Mouse (Mus musculus): ENCODE data around the gene Slc25a45.
A peak's percentile ranks its signal among the peaks of the same experiment; 100 is the strongest.

Gene Slc25a45

DNA sequence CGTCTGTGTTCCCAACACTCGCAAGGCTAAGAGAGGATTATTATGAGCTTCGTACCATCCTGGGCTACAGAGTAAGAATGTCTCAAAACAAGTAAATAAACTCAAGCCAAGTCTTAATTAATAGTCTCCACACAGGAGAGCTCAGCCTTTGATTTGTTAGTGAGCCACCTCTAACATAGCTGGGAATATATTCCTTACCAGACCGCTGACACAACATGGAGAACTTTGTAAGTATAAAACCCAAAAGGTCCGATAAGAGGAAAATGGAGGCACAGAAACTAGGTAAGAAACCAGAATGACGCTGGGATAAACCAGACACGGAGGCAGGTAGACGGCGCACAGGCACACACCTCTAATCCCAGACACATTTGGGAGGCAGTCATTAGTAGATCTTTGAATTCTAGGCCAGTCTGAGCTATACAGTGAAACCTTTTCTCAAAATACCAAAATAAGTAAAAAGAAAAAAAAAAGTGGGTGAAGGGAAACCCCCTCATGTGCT, 36.7 kb upstream of the Slc25a45 start:
- DNase-seq (ENCODE audit: low spot score) = no peak

GRCm38 (mm10) chr19:5841389-5841946, 36.1 kb upstream of the Slc25a45 start:
- DNase-seq (ENCODE audit: low spot score) = no peak

GRCm38 (mm10) chr19:5841999-5842784, 35.4 kb upstream of the Slc25a45 start:
- no peak for DNase-seq (ENCODE audit: low spot score)

- no peak for DNase-seq (ENCODE audit: low spot score)
Measured at GRCm38 (mm10) chr19:5842785-5843730, 34.5 kb upstream of the Slc25a45 start.

GRCm38 (mm10) chr19:5843781-5844691, 33.6 kb upstream of the Slc25a45 start:
- DNase-seq (ENCODE audit: low spot score) = no peak

DNA sequence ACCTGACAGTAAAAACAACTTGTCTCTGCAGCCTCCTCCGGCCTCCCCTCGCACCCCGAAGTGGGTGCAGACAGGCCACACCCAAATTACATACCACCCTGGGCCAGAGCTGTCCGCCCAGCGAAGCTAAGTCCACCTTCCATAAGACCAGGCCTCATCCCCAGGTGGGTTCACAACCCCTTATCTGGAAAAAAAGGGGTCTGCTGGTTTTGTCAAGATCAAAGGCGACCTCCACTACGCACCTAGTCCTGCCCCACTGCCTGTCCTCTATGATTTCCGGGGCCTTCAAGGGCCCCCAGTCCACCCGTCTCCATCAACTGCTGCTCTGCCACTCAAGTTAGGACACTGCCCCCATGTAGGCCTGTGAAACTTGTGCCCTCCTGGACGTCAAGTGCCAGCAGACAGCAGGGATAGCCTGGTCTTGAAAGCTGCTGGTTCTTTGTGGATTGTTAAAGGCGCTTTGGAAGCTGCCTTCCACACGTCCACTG, 32.7 kb upstream of the Slc25a45 start:
- DNase-seq (ENCODE audit: low spot score) = no peak

GRCm38 (mm10) chr19:5845319-5846135, 32.1 kb upstream of the Slc25a45 start:
- peak; percentile 83 for DNase-seq (ENCODE audit: low spot score)

DNA sequence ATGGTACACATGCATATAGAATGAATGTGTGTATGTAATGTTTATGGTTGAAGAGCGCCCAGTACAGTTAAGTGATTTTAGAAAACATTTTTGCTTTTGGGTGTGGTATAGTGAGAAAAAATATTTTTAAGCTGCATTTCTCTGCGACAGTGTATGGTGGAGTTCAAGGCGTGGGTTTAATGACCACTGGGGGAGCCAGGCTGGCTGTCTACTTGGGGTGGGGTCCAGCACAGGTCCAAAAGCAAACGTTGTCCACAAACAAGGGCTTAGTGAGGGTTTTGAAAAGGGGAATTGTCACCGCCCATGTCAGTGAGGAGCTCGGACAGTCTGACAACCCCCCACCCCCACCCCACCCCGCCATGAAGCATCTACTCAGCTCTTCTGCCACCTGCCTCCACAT, 31.5 kb upstream of the Slc25a45 start:
- no peak for DNase-seq (ENCODE audit: low spot score)

DNA sequence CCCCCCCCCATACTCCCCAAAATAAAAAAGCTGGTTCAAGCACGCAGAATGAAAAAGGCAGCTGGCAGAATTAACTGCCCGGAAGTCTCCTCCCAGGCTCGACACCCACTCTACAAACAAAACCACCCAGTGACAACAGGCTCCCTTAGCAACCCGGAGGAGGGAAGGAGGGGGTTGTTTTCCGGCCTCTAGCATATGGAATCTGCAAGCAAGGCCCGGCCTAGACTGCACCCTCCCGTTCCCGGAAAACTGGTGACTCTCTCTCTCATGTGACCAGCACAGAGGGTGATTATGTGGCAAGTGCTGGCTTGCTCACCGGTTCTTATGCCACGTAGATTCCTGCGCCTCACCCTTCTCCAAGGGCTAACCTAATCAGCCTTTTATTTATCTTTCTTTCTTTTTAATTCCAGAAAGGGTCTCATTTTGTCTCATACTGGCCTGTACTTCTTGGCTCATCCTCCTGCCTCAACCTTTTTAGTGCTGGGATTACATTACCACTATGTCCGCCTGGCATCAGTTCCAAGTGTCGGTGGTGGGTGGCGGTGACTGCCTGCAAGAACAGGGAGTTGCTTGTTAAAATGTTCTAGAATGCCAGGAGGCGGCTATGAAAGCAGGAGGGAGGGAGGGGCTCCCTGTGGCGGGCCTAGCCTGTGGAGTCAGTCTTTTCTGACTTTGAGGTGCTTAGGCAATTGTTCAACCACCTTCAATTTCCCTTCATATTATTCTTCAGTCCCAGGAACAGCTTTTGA, 30.9 kb upstream of the Slc25a45 start:
- peak; percentile 91 for DNase-seq (ENCODE audit: low spot score)

- DNase-seq (ENCODE audit: low spot score) = no peak
Measured at GRCm38 (mm10) chr19:5847306-5847796, 30.3 kb upstream of the Slc25a45 start.

- no peak for DNase-seq (ENCODE audit: low spot score)
Measured at GRCm38 (mm10) chr19:5848032-5848825, 29.4 kb upstream of the Slc25a45 start.

DNA sequence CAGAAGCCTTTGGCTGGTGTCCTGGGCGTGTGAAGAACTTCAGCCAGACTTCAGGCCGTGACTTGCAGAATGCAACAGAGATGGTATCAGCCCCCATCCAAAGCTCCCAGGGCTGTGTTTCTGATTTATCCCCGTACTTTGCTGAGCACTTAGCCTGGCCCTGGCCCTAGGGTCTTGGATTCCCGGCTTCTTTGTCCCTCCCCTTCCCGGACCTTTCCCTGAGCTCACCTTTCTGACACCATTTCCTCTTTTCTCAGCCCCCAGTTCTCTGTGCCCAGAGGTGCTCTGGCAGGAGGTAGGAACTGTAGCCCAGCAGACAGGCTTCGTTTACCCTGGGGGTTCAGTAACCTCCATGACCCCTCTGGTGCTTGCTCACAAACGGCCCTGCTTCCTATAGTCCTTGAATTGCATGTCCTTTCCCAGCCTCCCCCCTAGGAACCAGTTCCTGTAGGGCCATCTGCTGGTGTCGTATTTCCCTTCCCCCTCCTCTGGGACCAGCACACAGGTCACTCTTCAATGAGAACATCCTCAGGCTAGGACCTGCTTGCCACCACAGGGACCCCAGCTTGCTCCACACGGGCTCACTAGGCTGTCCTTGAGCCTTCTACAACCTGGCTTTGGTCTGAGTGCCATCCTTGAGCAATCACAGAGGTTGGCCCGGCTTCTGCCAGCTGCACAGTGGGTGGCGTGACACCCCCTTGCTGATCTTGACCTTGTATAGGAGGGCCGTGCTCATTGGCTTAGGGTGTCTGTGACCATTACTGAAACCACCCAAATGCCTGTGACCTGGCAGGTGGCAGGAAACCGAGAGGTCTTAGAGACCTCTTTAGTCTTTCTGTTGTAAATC, 28.6 kb upstream of the Slc25a45 start:
- no peak for DNase-seq (ENCODE audit: low spot score)

GRCm38 (mm10) chr19:5849843-5850527, 27.6 kb upstream of the Slc25a45 start:
- peak; percentile 86 for DNase-seq (ENCODE audit: low spot score)

DNA sequence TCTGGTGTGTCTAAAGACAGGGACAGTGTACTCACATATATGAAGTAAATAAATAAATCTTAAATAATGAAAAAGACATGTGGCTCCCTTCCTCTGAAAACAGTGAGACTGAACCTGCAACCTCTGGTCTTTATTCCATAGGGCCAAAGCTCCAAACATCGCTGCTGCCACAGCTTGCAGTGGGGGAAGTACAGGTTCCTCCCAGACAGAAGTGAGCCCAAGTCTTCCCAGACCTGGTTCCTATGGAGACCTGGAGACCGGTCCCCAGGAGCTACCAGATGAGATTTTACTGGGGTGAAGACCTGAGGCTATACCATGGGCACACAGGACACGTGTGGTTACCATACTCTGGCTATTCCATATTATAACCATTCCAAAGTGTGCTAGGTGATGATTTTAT, 26.7 kb upstream of the Slc25a45 start:
- no peak for DNase-seq (ENCODE audit: low spot score)

- no peak for DNase-seq (ENCODE audit: low spot score)
Measured at GRCm38 (mm10) chr19:5851481-5851971, 26.1 kb upstream of the Slc25a45 start.

GRCm38 (mm10) chr19:5852035-5852722, 25.4 kb upstream of the Slc25a45 start:
- DNase-seq (ENCODE audit: low spot score) = no peak
